Mouse (Mus musculus) cerebellum, adult 2 months (tissue): ENCODE results near the gene Dlgap1.

Source experiments
- CTCF ChIP-seq: fragments of 200-500 bp; IDR thresholded peaks from 2 replicates; pipeline ENCODE4 v1.5.1; 2011; ENCODE audit warnings: low read depth, mild to moderate bottlenecking, control low read depth, low read length, moderate library complexity, borderline replicate concordance; ENCODE audit not compliant: insufficient read depth
- POLR2A ChIP-seq: fragments of 200-500 bp; IDR thresholded peaks from 2 replicates; pipeline ENCODE4 v1.6.1; 2011; ENCODE audit warnings: low read length, control low read depth, borderline replicate concordance; ENCODE audit not compliant: insufficient read depth

- TF ChIP-seq CTCF (no peak), POLR2A (no peak)
Measured at GRCm38 (mm10) chr17:70850233-70850995, 881.5 kb downstream of the Dlgap1 start.
